Mouse (Mus musculus): ENCODE results near the gene Snrpd2.
A peak's percentile ranks its signal among the peaks of the same experiment; 100 is the strongest.

DNA sequence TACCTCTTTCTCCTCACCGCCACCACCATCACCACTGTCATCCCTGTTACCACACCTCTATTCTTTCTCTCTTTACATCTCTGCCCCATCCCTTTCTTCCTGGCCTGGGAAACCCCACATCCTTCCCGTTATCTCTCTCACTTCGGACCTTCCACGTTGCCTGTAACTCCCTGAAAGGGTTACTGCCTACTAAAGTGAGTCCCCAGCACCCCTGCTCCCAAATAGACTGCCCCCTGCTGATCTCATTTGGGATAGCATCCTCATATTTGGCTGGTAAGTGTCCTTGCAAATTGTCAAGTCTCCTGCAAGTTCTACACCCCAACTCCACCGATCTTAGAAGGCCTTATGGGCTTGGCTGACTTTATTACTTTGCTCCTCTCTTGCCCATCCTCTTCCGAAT lies 47.2 kb downstream of the Snrpd2 start:
- TF ChIP-seq CTCF (IDR thresholded peaks at IDR 0.05; ENCODE audit: borderline replicate concordance, extremely low read depth, insufficient read depth, insufficient read length): peak; percentile 59; the same call in 1 of the 2 replicates
- no peak for TF ChIP-seq POLR2A (IDR thresholded peaks at IDR 0.05; ENCODE audit: borderline replicate concordance, extremely low read depth, insufficient read depth, insufficient read length, poor library complexity, severe bottlenecking)

All from brain, embryonic 14.5 days (tissue).